Mouse (Mus musculus) adrenal gland, adult 2 months (tissue): ENCODE results near the gene Uevld. TPM values are rescaled to one million over a fixed set of nuclear protein-coding genes. Genes with fewer than 3 reads are reported as not detected.
"Not testable (repeated sequence)": the region's sequence is repeated elsewhere in the genome, so short reads cannot be mapped to it uniquely, and the experiment has no call there.

Source experiments
- DNase-seq: peaks from one replicate; pipeline ENCODE4 v3.0.0; 2021
- long read RNA-seq: library from polyadenylated mRNA; stranded (forward); transcript quantifications from one replicate; pipeline ENCODE4 v2.0.0, GENCODE M21; 2021
- polyA plus RNA-seq: library from polyadenylated mRNA; depleted of rRNA; stranded (reverse); fragments of >200 nt; gene quantifications from 2 replicates; pipeline ENCODE4 v1.2.3, GENCODE M21; 2012; rRNA removed
- total RNA-seq, 2 experiments: library from RNA; stranded (reverse); gene quantifications; 2 replicates each; pipeline ENCODE4 v1.2.3; 2021

The Uevld gene
- total RNA-seq, result 10 to 100 TPM; 18.0 to 26.4 TPM
- polyA plus RNA-seq, result 1.3 TPM in 2 replicates
- long read RNA-seq, full-length matches to known transcripts, result 2 of 2 reads
- long read RNA-seq, partial matches to known transcripts, result 0 of 2 reads
- long read RNA-seq, other reads (novel, unspliced or antisense), result 0 of 2 reads

GRCm38 (mm10) chr7:46957831-46958691 is at the start of gene Uevld:
TSS of gene Uevld (minus strand) at chr7:46958527.
- DNase-seq, result peak; percentile 98

- DNase-seq, result no peak
Observed at GRCm38 (mm10) chr7:47007818-47008167, 49.5 kb upstream of the Uevld start.

GRCm38 (mm10) chr7:47007109-47007780 is 48.9 kb upstream of the Uevld start:
- no peak for DNase-seq

GRCm38 (mm10) chr7:47003411-47004115 is 45.2 kb upstream of the Uevld start:
- DNase-seq, result no peak

GRCm38 (mm10) chr7:47001900-47002275 is 43.6 kb upstream of the Uevld start:
- no peak for DNase-seq

GRCm38 (mm10) chr7:47001125-47001899 is 43.0 kb upstream of the Uevld start:
- no peak for DNase-seq

- peak; percentile 20 for DNase-seq
Observed at GRCm38 (mm10) chr7:47000644-47000983, 42.3 kb upstream of the Uevld start.

GRCm38 (mm10) chr7:46999983-47000643 is 41.8 kb upstream of the Uevld start:
- no peak for DNase-seq

- no peak for DNase-seq
Observed at GRCm38 (mm10) chr7:46998942-46999341, 40.6 kb upstream of the Uevld start.

GRCm38 (mm10) chr7:46997644-46998395 is 39.5 kb upstream of the Uevld start:
- DNase-seq, result peak; percentile 41

- no peak for DNase-seq
Observed at GRCm38 (mm10) chr7:46997008-46997407, 38.7 kb upstream of the Uevld start.

GRCm38 (mm10) chr7:46995558-46995957 is 37.2 kb upstream of the Uevld start:
- no peak for DNase-seq

GRCm38 (mm10) chr7:46993079-46993478 is 34.8 kb upstream of the Uevld start:
- DNase-seq, result no peak

GRCm38 (mm10) chr7:46989387-46989786 is 31.1 kb upstream of the Uevld start:
- not testable (repeated sequence) for DNase-seq

GRCm38 (mm10) chr7:46987073-46987472 is 28.7 kb upstream of the Uevld start:
- no peak for DNase-seq

GRCm38 (mm10) chr7:46986646-46987045 is 28.3 kb upstream of the Uevld start:
- no peak for DNase-seq

GRCm38 (mm10) chr7:46985718-46986505 is 27.6 kb upstream of the Uevld start:
- no peak for DNase-seq

GRCm38 (mm10) chr7:46983280-46983679 is 25.0 kb upstream of the Uevld start, which contains the start of gene Gm9999:
TSS of gene Gm9999 (plus strand) at chr7:46983580.
- no peak for DNase-seq

- DNase-seq, result no peak
Observed at GRCm38 (mm10) chr7:46975456-46975855, 17.1 kb upstream of the Uevld start.

GRCm38 (mm10) chr7:46974648-46975047 is 16.3 kb upstream of the Uevld start:
- DNase-seq, result no peak
